Mouse (Mus musculus): ENCODE data around the gene Rabl3. TPM values are rescaled to one million over a fixed set of nuclear protein-coding genes. Genes with fewer than 3 reads are reported as not detected.

The Rabl3 gene
- polyA plus RNA-seq, 1 experiment, result 0.53 TPM

- no peak for TF ChIP-seq GATA1 (IDR thresholded peaks at IDR 0.05; ENCODE audit: low read length)
These were observed 9.5 kb upstream of the Rabl3 start for GRCm38 (mm10) chr16:37530170-37530569.

GRCm38 (mm10) chr16:37532046-37532445 lies 7.6 kb upstream of the Rabl3 start:
- no peak for TF ChIP-seq GATA1 (IDR thresholded peaks at IDR 0.05; ENCODE audit: low read length)

- TF ChIP-seq GATA1 (IDR thresholded peaks at IDR 0.05; ENCODE audit: low read length), result peak; percentile 48
These were observed 6.2 kb upstream of the Rabl3 start for GRCm38 (mm10) chr16:37533369-37534068.

- TF ChIP-seq GATA1 (IDR thresholded peaks at IDR 0.05; ENCODE audit: low read length), result no peak
These were observed 460 bp upstream of the Rabl3 start for GRCm38 (mm10) chr16:37539240-37539610.

GRCm38 (mm10) chr16:37540776-37541175 lies 1.1 kb downstream of the Rabl3 start:
- TF ChIP-seq GATA1 (IDR thresholded peaks at IDR 0.05; ENCODE audit: low read length), result no peak

GRCm38 (mm10) chr16:37546312-37546711 lies 6.6 kb downstream of the Rabl3 start:
- TF ChIP-seq GATA1 (IDR thresholded peaks at IDR 0.05; ENCODE audit: low read length), result no peak

- no peak for TF ChIP-seq GATA1 (IDR thresholded peaks at IDR 0.05; ENCODE audit: low read length)
These were observed 10.6 kb downstream of the Rabl3 start for GRCm38 (mm10) chr16:37550266-37550665.

GRCm38 (mm10) chr16:37550981-37551380 lies 11.3 kb downstream of the Rabl3 start:
- TF ChIP-seq GATA1 (IDR thresholded peaks at IDR 0.05; ENCODE audit: low read length), result no peak

- no peak for TF ChIP-seq GATA1 (IDR thresholded peaks at IDR 0.05; ENCODE audit: low read length)
These were observed 13.1 kb downstream of the Rabl3 start for GRCm38 (mm10) chr16:37552824-37553223.

- TF ChIP-seq GATA1 (IDR thresholded peaks at IDR 0.05; ENCODE audit: low read length), result no peak
These were observed 22.7 kb downstream of the Rabl3 start for GRCm38 (mm10) chr16:37562414-37562813.

- no peak for TF ChIP-seq GATA1 (IDR thresholded peaks at IDR 0.05; ENCODE audit: low read length)
These were observed 23.3 kb downstream of the Rabl3 start for GRCm38 (mm10) chr16:37562961-37563360.

GRCm38 (mm10) chr16:37565117-37565516 lies 25.4 kb downstream of the Rabl3 start:
- no peak for TF ChIP-seq GATA1 (IDR thresholded peaks at IDR 0.05; ENCODE audit: low read length)

GRCm38 (mm10) chr16:37566107-37566506 lies 26.4 kb downstream of the Rabl3 start:
- TF ChIP-seq GATA1 (IDR thresholded peaks at IDR 0.05; ENCODE audit: low read length), result no peak

GRCm38 (mm10) chr16:37567113-37568050 lies 27.7 kb downstream of the Rabl3 start:
- no peak for TF ChIP-seq GATA1 (IDR thresholded peaks at IDR 0.05; ENCODE audit: low read length)

GRCm38 (mm10) chr16:37571554-37571953 lies 31.9 kb downstream of the Rabl3 start:
- TF ChIP-seq GATA1 (IDR thresholded peaks at IDR 0.05; ENCODE audit: low read length), result no peak

GRCm38 (mm10) chr16:37572117-37572754 lies 32.6 kb downstream of the Rabl3 start:
- TF ChIP-seq GATA1 (IDR thresholded peaks at IDR 0.05; ENCODE audit: low read length), result no peak
